Mouse (Mus musculus) brain, embryonic 14.5 days (tissue): ENCODE measurements around the gene Bahd1. TPM values are rescaled to one million over a fixed set of nuclear protein-coding genes. Genes with fewer than 3 reads are reported as not detected.

Experiments used
- DNase-seq: peaks from one replicate; pipeline ENCODE4 v3.0.0-alpha.2; 2011; ENCODE audit warnings: low read depth
- CTCF ChIP-seq: fragments of 200-500 bp; IDR thresholded peaks from 2 replicates; pipeline ENCODE4 v1.5.1; 2012; ENCODE audit warnings: inconsistent platforms, mild to moderate bottlenecking, moderate library complexity, borderline replicate concordance; ENCODE audit not compliant: insufficient read depth, insufficient read length; ENCODE audit errors: extremely low read depth
- POLR2A ChIP-seq: fragments of 200-500 bp; IDR thresholded peaks from 2 replicates; pipeline ENCODE4 v1.6.1; 2012; ENCODE audit warnings: mild to moderate bottlenecking, inconsistent platforms, borderline replicate concordance; ENCODE audit not compliant: poor library complexity, insufficient read depth, insufficient read length, severe bottlenecking; ENCODE audit errors: extremely low read depth
- polyA plus RNA-seq: library from polyadenylated mRNA; depleted of rRNA; stranded (reverse); fragments of >200 nt; gene quantifications from 2 replicates; pipeline ENCODE4 v1.2.3, GENCODE M21; 2012

The Bahd1 gene
- polyA plus RNA-seq, 1 experiment, result 25.7 TPM

DNA sequence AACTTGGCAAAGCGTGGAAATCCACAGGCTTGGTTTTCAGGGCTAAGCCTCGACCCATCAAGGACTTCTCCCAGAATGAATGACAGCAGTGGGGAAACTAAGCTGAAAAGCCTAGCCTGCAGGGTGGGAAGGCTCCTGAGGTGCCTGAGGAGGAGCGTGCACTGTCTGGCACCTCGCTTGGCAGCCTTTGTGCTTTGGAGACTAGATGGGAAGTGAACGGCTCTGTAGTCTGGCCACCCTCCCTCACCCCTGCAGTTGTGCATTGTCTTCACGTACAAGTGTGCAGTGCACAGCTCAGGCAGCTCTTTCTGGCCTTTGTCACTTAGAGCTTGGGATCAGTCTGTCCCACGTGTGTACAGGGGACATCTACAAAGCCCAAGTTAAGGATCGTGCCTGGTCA, 14.5 kb downstream of the Bahd1 start:
- peak; percentile 80 for DNase-seq
- TF ChIP-seq CTCF (no peak), POLR2A (no peak)

DNA sequence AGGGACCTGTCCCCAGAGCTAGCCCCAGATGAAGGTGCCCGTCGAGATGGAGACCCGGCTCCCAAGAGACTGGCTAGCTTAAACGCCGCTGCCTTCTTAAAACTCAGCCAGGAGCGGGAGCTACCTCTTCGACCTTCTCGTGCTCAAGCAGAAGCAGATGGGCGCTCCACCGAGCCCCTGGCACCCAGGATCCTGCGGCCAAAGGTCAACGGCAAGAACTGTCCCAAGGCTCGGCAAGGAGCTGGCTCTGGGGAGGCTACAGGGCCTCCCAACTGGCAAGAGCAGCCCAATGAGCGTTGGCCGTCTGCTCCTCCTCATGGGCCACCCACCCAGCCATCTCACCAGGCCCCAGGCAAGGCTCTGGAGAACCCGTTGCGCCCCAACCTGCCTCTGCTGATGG, 16.3 kb downstream of the Bahd1 start:
- TF ChIP-seq POLR2A (no peak), CTCF (no peak)
- no peak for DNase-seq

GRCm38 (mm10) chr2:118918543-118918942, 18.4 kb downstream of the Bahd1 start:
- DNase-seq, result no peak
- TF ChIP-seq POLR2A (no peak), CTCF (no peak)

GRCm38 (mm10) chr2:118920428-118920827, 20.3 kb downstream of the Bahd1 start:
- no peak for TF ChIP-seq POLR2A
- TF ChIP-seq CTCF, result no peak

DNA sequence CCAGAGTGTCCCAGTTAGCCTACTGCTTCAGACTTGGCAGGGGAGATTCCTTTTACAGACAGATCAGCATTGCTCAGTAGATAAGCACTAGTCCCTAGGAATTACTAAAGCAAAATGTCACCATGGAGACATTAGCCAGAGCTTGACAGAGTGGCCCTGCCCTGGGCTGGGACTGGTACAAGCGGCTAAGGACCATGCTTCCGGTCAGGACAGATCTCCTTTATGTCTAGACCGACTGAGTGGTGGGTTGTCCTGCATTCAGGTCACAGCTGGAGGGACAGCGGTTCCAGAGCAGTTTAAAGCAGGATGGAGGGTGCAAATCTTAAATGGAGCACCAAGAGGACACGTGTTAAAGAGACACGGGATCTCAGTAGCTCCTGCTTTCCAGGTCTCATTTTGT, 25.8 kb downstream of the Bahd1 start:
- DNase-seq, result no peak

More at GRCm38 (mm10) chr2:118920428-118920827, 20.3 kb downstream of the Bahd1 start:
- DNase-seq, result no peak

DNA sequence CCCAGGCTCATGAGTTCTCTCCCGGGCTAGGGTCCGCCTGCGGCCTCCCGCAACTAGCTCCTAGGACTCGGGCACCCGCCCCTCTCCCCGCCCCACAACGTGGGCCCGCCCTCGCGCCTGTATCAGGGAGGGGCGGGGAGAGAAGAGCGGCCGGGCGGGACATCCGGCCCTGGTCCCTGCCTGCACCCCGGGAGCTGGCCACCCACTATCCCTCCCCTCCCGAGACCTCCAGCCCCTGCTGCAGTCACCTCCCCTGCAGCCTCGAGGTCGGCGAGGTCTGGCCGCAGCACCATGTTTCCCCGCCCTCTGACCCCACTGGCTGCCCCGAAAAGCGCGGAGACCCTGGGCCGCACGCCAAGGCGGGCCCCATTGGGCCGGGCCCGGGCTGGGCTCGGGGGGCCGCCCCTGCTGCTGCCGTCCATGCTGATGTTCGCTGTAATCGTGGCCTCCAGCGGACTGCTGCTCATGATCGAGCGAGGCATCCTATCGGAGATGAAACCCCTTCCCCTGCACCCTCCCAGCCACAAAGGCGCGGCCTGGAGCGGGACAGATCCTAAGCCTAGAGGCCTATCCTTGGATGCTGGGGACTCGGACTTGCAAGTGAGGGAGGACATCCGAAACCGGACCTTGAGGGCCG, 26.3 kb downstream of the Bahd1 start, which contains the start of gene Chst14:
Gene Chst14 (plus strand): TSS at position 136 of the 637 bp plus-strand sequence.
- peak; percentile 78 for DNase-seq
- no peak for TF ChIP-seq CTCF
- 0 out of 2 replicates have a peak, but pooled peaks have one; percentile 27 for TF ChIP-seq POLR2A

More for the DNA sequence above, 25.8 kb downstream of the Bahd1 start:
- TF ChIP-seq CTCF (no peak), POLR2A (no peak)

- TF ChIP-seq CTCF (no peak), POLR2A (no peak)
- DNase-seq, result no peak
These were observed 27.0 kb downstream of the Bahd1 start for GRCm38 (mm10) chr2:118926998-118927739.

GRCm38 (mm10) chr2:118941341-118941740, 41.2 kb downstream of the Bahd1 start:
- no peak for DNase-seq
- TF ChIP-seq CTCF (no peak), POLR2A (no peak)

DNA sequence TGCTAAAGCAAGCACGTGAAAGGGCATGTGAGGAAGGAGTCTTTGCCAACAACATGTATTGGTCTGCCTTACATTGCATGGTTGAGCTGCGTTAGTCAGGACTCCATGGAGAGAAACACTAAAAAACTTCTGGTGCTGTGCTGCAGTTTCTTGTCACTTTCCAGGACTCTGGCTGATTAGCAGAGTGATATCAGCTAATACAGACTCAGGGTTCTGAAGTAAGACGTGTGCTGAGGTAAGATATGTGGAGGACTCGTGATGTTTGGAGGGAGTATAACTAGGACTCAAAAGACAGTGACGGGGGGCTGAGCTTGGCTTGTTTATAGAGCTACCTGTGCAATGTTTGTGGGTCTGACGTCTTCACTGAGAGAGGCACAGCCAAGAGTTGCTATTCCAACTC, 43.1 kb downstream of the Bahd1 start:
- TF ChIP-seq CTCF (no peak), POLR2A (no peak)

GRCm38 (mm10) chr2:118948818-118949217, 48.6 kb downstream of the Bahd1 start:
- TF ChIP-seq CTCF, result no peak
- DNase-seq, result no peak

More for the DNA sequence above, 43.1 kb downstream of the Bahd1 start:
- DNase-seq, result no peak

GRCm38 (mm10) chr2:118949699-118950098, 49.5 kb downstream of the Bahd1 start:
- DNase-seq, result no peak
- no peak for TF ChIP-seq CTCF
- no peak for TF ChIP-seq POLR2A

DNA sequence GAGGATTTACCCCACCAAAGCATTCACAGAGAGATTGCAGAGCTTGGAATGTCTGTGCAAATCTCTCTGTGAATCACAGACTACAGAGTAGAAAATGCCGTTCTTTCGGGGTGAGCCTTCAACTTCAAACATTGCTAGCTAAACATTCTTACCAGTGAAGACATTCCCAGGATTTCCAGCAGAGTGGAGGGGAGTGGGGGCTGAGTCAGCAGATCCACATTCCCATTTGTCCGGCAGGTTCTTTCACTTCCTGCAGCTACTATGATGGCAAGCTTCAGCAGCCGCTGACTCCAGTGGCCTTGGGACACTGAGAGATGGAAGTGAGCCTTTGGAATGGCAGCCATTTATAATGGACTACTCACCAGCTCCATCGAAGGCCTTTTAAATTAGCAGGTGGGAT, 56.3 kb downstream of the Bahd1 start:
- TF ChIP-seq CTCF (no peak), POLR2A (no peak)

More for the DNA sequence above, 56.3 kb downstream of the Bahd1 start:
- no peak for DNase-seq
